Mouse (Mus musculus) kidney, adult 2 months (tissue): ENCODE data around the gene Ash1l.

Source experiments
- CTCF ChIP-seq: fragments of 200-500 bp; conservative IDR thresholded peaks from 2 replicates; pipeline ENCODE4 v1.5.1; 2011; ENCODE audit warnings: low read depth, mild to moderate bottlenecking, control low read depth, low read length, moderate library complexity, mixed read lengths; ENCODE audit not compliant: insufficient read depth, insufficient read length
- POLR2A ChIP-seq: fragments of 200-500 bp; IDR thresholded peaks from one replicate; pipeline ENCODE4 v1.6.1; 2011; ENCODE audit warnings: low read depth, low read length, control low read depth

- TF ChIP-seq POLR2A (peak; percentile 69), CTCF (no peak)
Measured at GRCm38 (mm10) chr3:88913511-88914383, 36.7 kb upstream of the Ash1l start, which contains the start of gene Msto1.
